Mouse (Mus musculus) brain, embryonic 14.5 days (tissue): ENCODE results near the gene Snx20.

ENCODE experiments used
- CTCF ChIP-seq: fragments of 200-500 bp; IDR thresholded peaks from 2 replicates; pipeline ENCODE4 v1.5.1; 2012; ENCODE audit warnings: inconsistent platforms, mild to moderate bottlenecking, moderate library complexity, borderline replicate concordance; ENCODE audit not compliant: insufficient read depth, insufficient read length; ENCODE audit errors: extremely low read depth
- POLR2A ChIP-seq: fragments of 200-500 bp; IDR thresholded peaks from 2 replicates; pipeline ENCODE4 v1.6.1; 2012; ENCODE audit warnings: mild to moderate bottlenecking, inconsistent platforms, borderline replicate concordance; ENCODE audit not compliant: poor library complexity, insufficient read depth, insufficient read length, severe bottlenecking; ENCODE audit errors: extremely low read depth

GRCm38 (mm10) chr8:88655334-88655733, 19.4 kb upstream of the Snx20 start:
- TF ChIP-seq CTCF: no peak
- no peak for TF ChIP-seq POLR2A
